Comparison of ENCODE assay signal across 8 mouse cellular contexts in genomic region chr13:52605911-52606310, GRCm38 (mm10). TPM values are rescaled to one million over a fixed set of nuclear protein-coding genes. Genes with fewer than 3 reads are reported as not detected.
DNase-seq lines count a peak whose midpoint lies in the region.
"Had no signal": no experiment of that assay in that cellular context is flagged by ENCODE, and none has a peak within 500 bp of the region (broad histone marks: within the 10 kb centered on the region; RNA-seq: fewer than 3 reads in every experiment).

No protein-coding gene starts in this region.

- intact Hi-C loops in left cerebral cortex, postnatal 4 days (cut with DNase I): no loop called here

- peak; percentile 30 for DNase-seq in left cerebral cortex, postnatal 4 days
- DNase-seq in left cerebral cortex, adult 18-20 months (ENCODE audit: low spot score in 2 of 2): no peak
- peak; percentile 21 for DNase-seq in urinary bladder, postnatal 14 days (ENCODE audit: low spot score)
- no peak for DNase-seq in urinary bladder, adult 18-20 months (ENCODE audit: low spot score in 2 of 2)
- peak; percentile 64 for DNase-seq in heart, adult 8-10 months (ENCODE audit: low spot score)
- no peak for DNase-seq in T-cell, adult 2 months (ENCODE audit: low spot score)
- no peak for DNase-seq in left cerebral cortex, adult 9 months (ENCODE audit: low spot score in 2 of 2)
- DNase-seq: cerebellum, postnatal 25 days had no signal

RNA-seq across cellular contexts. Expression of gene Syk, which starts 22.9 kb away (rescaled TPM):
- 1 to 10 TPM; 5.0 to 5.3 TPM for total RNA-seq in left cerebral cortex, postnatal 4 days (2021)
- total RNA-seq in left cerebral cortex, adult 18-20 months (2021): 1 to 10 TPM; 2.3 to 3.4 TPM
- total RNA-seq in heart, adult 8-10 months (2022): 10 to 100 TPM; 16.1 to 18.7 (median 17.6) TPM

Comparison
In these comparisons a context has a peak if more than half of its experiments do, and no peak if none do; other contexts are left out.
1. DNase-seq: peak in left cerebral cortex, postnatal 4 days (single experiment), urinary bladder, postnatal 14 days (single experiment) and heart, adult 8-10 months (single experiment); none in left cerebral cortex, adult 18-20 months (0 of 2), urinary bladder, adult 18-20 months (0 of 2), T-cell, adult 2 months (single experiment) and left cerebral cortex, adult 9 months (0 of 2).